Mouse (Mus musculus) bone marrow, adult 2 months (tissue): ENCODE measurements around the gene Ehbp1.

Experiments used
- CTCF ChIP-seq: fragments of 200-500 bp; IDR thresholded peaks from 2 replicates; pipeline ENCODE4 v1.5.1; 2011; ENCODE audit warnings: low read length, control low read depth; ENCODE audit not compliant: control insufficient read depth, insufficient read depth
- POLR2A ChIP-seq: fragments of 200-500 bp; IDR thresholded peaks from 2 replicates; pipeline ENCODE4 v1.6.1; 2011; ENCODE audit warnings: low read depth, mild to moderate bottlenecking, control low read depth, low read length, borderline replicate concordance; ENCODE audit not compliant: control insufficient read depth

DNA sequence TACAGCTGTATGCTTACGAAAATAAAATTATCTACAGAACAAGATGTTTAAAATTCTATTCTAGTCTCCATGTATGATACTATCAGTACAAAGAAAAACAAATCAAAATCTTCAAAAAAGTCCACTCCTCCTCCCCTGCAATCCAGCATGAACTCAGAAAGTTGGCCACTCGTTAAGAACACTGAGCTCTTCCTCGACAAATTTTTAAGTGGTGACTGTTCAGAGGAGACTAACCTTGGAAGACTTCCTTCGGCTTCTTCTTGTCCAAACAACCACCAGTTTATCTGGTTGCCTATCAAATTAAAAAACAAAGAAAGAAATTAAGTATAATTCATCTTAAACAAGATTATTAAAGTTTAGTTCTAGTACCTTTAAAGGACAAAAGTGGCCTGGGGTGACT lies 94.4 kb downstream of the Ehbp1 start:
- TF ChIP-seq CTCF (no peak), POLR2A (no peak)
